Mouse (Mus musculus): ENCODE results near the gene Strip1. TPM values are rescaled to one million over a fixed set of nuclear protein-coding genes. Genes with fewer than 3 reads are reported as not detected.
A peak's percentile ranks its signal among the peaks of the same experiment; 100 is the strongest.

Gene Strip1
- polyA plus RNA-seq, 1 experiment from 2014 or later = 131 TPM

DNA sequence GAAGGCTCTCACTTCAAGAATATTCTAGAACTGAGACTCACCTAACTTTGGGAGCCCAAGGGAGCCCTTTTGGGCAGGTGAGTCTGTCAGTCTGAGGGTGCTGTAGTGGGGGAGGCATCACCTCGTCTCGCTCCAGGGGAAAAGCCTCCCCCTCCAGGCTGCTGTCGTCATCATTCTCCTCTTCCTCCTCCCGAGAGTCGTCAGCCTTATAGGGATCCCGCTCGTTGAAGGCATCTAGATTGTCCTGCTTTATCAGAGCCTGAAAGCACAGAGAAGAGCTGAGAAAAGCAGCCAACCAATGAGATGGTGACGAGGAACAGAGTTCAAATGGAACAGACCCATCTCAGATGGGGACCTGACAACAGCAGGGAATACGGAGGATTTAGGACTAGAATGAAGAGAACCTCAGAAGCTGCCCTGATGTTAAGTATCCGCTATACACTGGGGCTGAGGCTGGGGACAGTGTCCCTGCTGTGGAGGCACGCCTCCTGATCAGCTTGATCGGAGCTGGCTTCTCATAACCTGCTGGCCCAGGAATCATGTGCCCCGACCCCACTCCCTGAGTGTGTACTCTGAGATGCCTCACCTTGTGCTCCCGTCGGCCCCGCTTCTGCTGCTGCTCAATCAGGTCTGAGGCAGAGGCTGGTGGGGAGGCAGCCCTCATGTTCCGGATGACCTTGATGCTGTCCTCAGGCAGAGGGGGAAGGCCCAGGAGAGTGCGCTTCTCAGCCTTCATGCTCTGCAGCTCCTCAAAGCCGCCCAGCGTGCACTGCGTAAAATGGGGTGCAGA lies 10.0 kb downstream of the Strip1 start:
- Histone ChIP-seq H3K4me1 (ENCODE audit: control insufficient read depth, insufficient read depth, low read depth, low read length) (no peaks in the 10 kb centered on the region), H3K9me3 (ENCODE audit: control insufficient read depth, low read length) (no peaks in the 10 kb centered on the region), H3K9ac (ENCODE audit: low read depth, low read length) (no peak overlapping the region), H3K4me3 (ENCODE audit: low read length) (no peak overlapping the region), H3K4me2 (ENCODE audit: low read length) (no peak overlapping the region), H3K27me3 (replicated peaks; ENCODE audit: control insufficient read depth, insufficient read depth, low read length) (no peaks in the 10 kb centered on the region), H3K27ac (ENCODE audit: low read depth, low read length) (no peak overlapping the region), H3K36me3 (ENCODE audit: control insufficient read depth, insufficient read depth, low read length) (peaks cover 80% of the 10 kb centered on the region)
- 89% methylated on average over 21 of the region's 21 CpGs for WGBS
- no peak for ATAC-seq

DNA sequence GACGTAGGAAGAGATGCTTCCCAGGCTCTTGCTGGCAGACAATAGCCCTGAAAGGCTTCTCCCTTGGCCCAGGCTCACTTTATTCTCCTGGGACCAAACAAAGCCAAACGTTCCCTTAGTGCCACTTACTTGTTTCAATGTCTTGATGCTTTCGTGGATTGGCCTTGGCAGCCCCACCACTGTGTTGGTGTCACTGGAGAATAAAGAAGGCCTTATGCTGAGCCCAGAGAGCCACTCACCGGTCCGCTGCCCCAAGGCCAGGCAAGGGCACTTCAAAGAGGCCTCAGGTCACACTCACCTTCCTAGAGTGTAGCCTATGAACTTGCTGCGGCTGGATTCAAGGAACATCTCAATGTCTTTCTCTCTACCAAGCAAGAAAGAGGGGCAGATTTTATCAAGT lies 11.6 kb downstream of the Strip1 start:
- no peak for ATAC-seq
- WGBS = 81% methylated on average over 6 of the region's 6 CpGs

DNA sequence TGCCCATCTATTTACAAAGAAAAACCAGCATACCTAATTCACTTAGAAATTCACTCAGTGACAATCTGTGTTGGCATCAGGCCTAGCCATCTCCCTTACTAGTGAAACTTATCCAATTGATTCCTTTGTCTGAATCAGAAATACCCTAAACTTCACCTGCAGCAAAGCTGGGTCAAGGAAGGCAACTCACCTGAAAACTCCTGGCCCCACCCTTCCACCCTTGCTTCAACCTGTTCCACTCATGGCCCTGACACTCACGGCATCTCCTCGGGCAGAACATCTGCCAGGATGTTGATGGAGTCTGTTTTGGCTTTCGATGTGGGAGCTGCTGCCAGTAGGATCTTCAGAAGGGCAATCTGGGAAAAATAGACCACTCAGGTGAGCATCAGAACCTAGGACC lies 13.7 kb downstream of the Strip1 start:
- no peak overlapping the region for H3K4me3 ChIP-seq (ENCODE audit: low read length)
- no peaks in the 10 kb centered on the region for H3K4me1 ChIP-seq (ENCODE audit: control insufficient read depth, insufficient read depth, low read depth, low read length)
- no peak overlapping the region for H3K9ac ChIP-seq (ENCODE audit: low read depth, low read length)
- H3K36me3 ChIP-seq (ENCODE audit: control insufficient read depth, insufficient read depth, low read length) = peaks cover 81% of the 10 kb centered on the region
- no peaks in the 10 kb centered on the region for H3K27me3 ChIP-seq (replicated peaks; ENCODE audit: control insufficient read depth, insufficient read depth, low read length)
- H3K27ac ChIP-seq (ENCODE audit: low read depth, low read length) = no peak overlapping the region
- ATAC-seq = no peak
- H3K4me2 ChIP-seq (ENCODE audit: low read length) = no peak overlapping the region
- H3K9me3 ChIP-seq (ENCODE audit: control insufficient read depth, low read length) = no peaks in the 10 kb centered on the region
- 100% methylated on average over 3 of the region's 3 CpGs for WGBS

More for the DNA sequence above, 11.6 kb downstream of the Strip1 start:
- Histone ChIP-seq H3K27ac (ENCODE audit: low read depth, low read length) (no peak overlapping the region), H3K4me1 (ENCODE audit: control insufficient read depth, insufficient read depth, low read depth, low read length) (no peaks in the 10 kb centered on the region), H3K4me2 (ENCODE audit: low read length) (no peak overlapping the region), H3K9ac (ENCODE audit: low read depth, low read length) (no peak overlapping the region), H3K36me3 (ENCODE audit: control insufficient read depth, insufficient read depth, low read length) (peaks cover 79% of the 10 kb centered on the region), H3K9me3 (ENCODE audit: control insufficient read depth, low read length) (no peaks in the 10 kb centered on the region), H3K27me3 (replicated peaks; ENCODE audit: control insufficient read depth, insufficient read depth, low read length) (no peaks in the 10 kb centered on the region), H3K4me3 (ENCODE audit: low read length) (no peak overlapping the region)

- ATAC-seq = peak; percentile 49
- no peak overlapping the region for H3K4me3 ChIP-seq (ENCODE audit: low read length)
- H3K27me3 ChIP-seq (replicated peaks; ENCODE audit: control insufficient read depth, insufficient read depth, low read length) = no peaks in the 10 kb centered on the region
- no peaks in the 10 kb centered on the region for H3K9me3 ChIP-seq (ENCODE audit: control insufficient read depth, low read length)
- WGBS = 89% methylated on average over 11 of the region's 11 CpGs
- no peak overlapping the region for H3K9ac ChIP-seq (ENCODE audit: low read depth, low read length)
- peaks cover 55% of the 10 kb centered on the region for H3K36me3 ChIP-seq (ENCODE audit: control insufficient read depth, insufficient read depth, low read length)
- H3K4me1 ChIP-seq (ENCODE audit: control insufficient read depth, insufficient read depth, low read depth, low read length) = no peaks in the 10 kb centered on the region
- H3K4me2 ChIP-seq (ENCODE audit: low read length) = no peak overlapping the region
- no peak overlapping the region for H3K27ac ChIP-seq (ENCODE audit: low read depth, low read length)
Measured at GRCm38 (mm10) chr3:107612902-107613525, 18.5 kb downstream of the Strip1 start.

DNA sequence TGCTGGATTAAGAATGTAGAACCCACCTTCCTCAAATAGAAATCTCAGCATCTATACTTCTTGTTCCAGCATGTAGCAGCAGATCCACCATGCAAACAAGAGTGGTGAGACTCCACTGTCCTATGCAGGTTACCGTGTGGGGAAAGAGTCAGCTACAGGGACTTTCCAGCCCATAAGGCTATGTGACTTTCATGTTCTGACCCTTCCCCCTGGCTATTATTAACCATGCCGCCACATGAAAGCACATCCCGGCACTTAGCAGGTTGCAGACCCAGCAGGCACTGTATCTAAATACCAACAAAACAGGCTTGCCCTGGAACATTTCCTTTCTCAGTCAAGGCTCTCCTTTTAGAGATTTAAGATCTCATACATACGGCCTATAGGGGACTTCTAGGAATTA lies 20.1 kb downstream of the Strip1 start:
- no peak overlapping the region for H3K4me3 ChIP-seq (ENCODE audit: low read length)
- no peak for ATAC-seq
- H3K4me2 ChIP-seq (ENCODE audit: low read length) = no peak overlapping the region
- no peak overlapping the region for H3K9ac ChIP-seq (ENCODE audit: low read depth, low read length)
- WGBS = 68% methylated on average over 4 of the region's 4 CpGs
- H3K27me3 ChIP-seq (replicated peaks; ENCODE audit: control insufficient read depth, insufficient read depth, low read length) = no peaks in the 10 kb centered on the region
- H3K36me3 ChIP-seq (ENCODE audit: control insufficient read depth, insufficient read depth, low read length) = peaks cover 39% of the 10 kb centered on the region
- no peaks in the 10 kb centered on the region for H3K9me3 ChIP-seq (ENCODE audit: control insufficient read depth, low read length)
- no peak overlapping the region for H3K27ac ChIP-seq (ENCODE audit: low read depth, low read length)
- H3K4me1 ChIP-seq (ENCODE audit: control insufficient read depth, insufficient read depth, low read depth, low read length) = no peaks in the 10 kb centered on the region

- H3K9me3 ChIP-seq (ENCODE audit: control insufficient read depth, low read length) = no peaks in the 10 kb centered on the region
- ATAC-seq = peak; percentile 13; the same call in 1 of the 2 replicates
- H3K4me1 ChIP-seq (ENCODE audit: control insufficient read depth, insufficient read depth, low read depth, low read length) = no peaks in the 10 kb centered on the region
- H3K9ac ChIP-seq (ENCODE audit: low read depth, low read length) = no peak overlapping the region
- no peak overlapping the region for H3K27ac ChIP-seq (ENCODE audit: low read depth, low read length)
- H3K4me2 ChIP-seq (ENCODE audit: low read length) = no peak overlapping the region
- 43% methylated on average over 3 of the region's 3 CpGs for WGBS
- H3K36me3 ChIP-seq (ENCODE audit: control insufficient read depth, insufficient read depth, low read length) = peaks cover 21% of the 10 kb centered on the region
- H3K4me3 ChIP-seq (ENCODE audit: low read length) = no peak overlapping the region
- no peaks in the 10 kb centered on the region for H3K27me3 ChIP-seq (replicated peaks; ENCODE audit: control insufficient read depth, insufficient read depth, low read length)
Measured at GRCm38 (mm10) chr3:107609376-107609775, 22.1 kb downstream of the Strip1 start.

DNA sequence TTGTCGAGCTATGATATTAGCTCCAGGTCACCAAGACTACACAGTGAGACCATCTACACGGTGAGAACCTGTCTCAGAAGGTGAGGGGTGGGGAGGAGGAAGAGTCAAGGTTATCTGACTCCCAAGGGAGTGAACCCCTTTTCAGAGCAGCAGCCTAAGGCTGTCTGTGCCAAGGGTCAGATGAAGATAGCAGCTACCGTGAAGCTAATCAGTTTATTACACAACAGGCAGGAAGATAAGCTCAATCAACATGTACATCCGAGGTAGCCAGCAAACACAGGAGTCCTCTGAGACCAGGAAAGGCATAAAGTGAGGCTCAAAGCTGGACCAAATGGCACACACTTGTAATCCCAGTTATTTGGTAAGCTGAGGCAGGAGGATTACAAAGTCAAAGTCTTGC lies 22.7 kb downstream of the Strip1 start:
- Histone ChIP-seq H3K36me3 (ENCODE audit: control insufficient read depth, insufficient read depth, low read length) (peaks cover 15% of the 10 kb centered on the region), H3K27ac (ENCODE audit: low read depth, low read length) (no peak overlapping the region), H3K4me1 (ENCODE audit: control insufficient read depth, insufficient read depth, low read depth, low read length) (no peaks in the 10 kb centered on the region), H3K4me3 (ENCODE audit: low read length) (no peak overlapping the region), H3K4me2 (ENCODE audit: low read length) (no peak overlapping the region), H3K9me3 (ENCODE audit: control insufficient read depth, low read length) (no peaks in the 10 kb centered on the region), H3K27me3 (replicated peaks; ENCODE audit: control insufficient read depth, insufficient read depth, low read length) (no peaks in the 10 kb centered on the region), H3K9ac (ENCODE audit: low read depth, low read length) (no peak overlapping the region)
- WGBS = 72% methylated on average over 4 of the region's 4 CpGs
- no peak for ATAC-seq

GRCm38 (mm10) chr3:107607221-107607620 lies 24.3 kb downstream of the Strip1 start:
- WGBS = 85% methylated on average over 8 of the region's 8 CpGs
- no peaks in the 10 kb centered on the region for H3K4me1 ChIP-seq (ENCODE audit: control insufficient read depth, insufficient read depth, low read depth, low read length)
- H3K27ac ChIP-seq (ENCODE audit: low read depth, low read length) = no peak overlapping the region
- H3K36me3 ChIP-seq (ENCODE audit: control insufficient read depth, insufficient read depth, low read length) = peaks cover 6% of the 10 kb centered on the region; the same call in 1 of the 2 replicates
- no peak overlapping the region for H3K4me2 ChIP-seq (ENCODE audit: low read length)
- H3K27me3 ChIP-seq (replicated peaks; ENCODE audit: control insufficient read depth, insufficient read depth, low read length) = no peaks in the 10 kb centered on the region
- no peak overlapping the region for H3K4me3 ChIP-seq (ENCODE audit: low read length)
- no peaks in the 10 kb centered on the region for H3K9me3 ChIP-seq (ENCODE audit: control insufficient read depth, low read length)
- ATAC-seq = no peak
- no peak overlapping the region for H3K9ac ChIP-seq (ENCODE audit: low read depth, low read length)

GRCm38 (mm10) chr3:107605304-107605703 lies 26.2 kb downstream of the Strip1 start:
- H3K9ac ChIP-seq (ENCODE audit: low read depth, low read length) = no peak overlapping the region
- 8% methylated on average over 4 of the region's 4 CpGs for WGBS
- H3K27ac ChIP-seq (ENCODE audit: low read depth, low read length) = no peak overlapping the region
- ATAC-seq = no peak
- H3K9me3 ChIP-seq (ENCODE audit: control insufficient read depth, low read length) = no peaks in the 10 kb centered on the region
- H3K4me1 ChIP-seq (ENCODE audit: control insufficient read depth, insufficient read depth, low read depth, low read length) = no peaks in the 10 kb centered on the region
- no peak overlapping the region for H3K4me2 ChIP-seq (ENCODE audit: low read length)
- no peaks in the 10 kb centered on the region for H3K36me3 ChIP-seq (ENCODE audit: control insufficient read depth, insufficient read depth, low read length)
- H3K4me3 ChIP-seq (ENCODE audit: low read length) = no peak overlapping the region
- peaks cover 3% of the 10 kb centered on the region for H3K27me3 ChIP-seq (replicated peaks; ENCODE audit: control insufficient read depth, insufficient read depth, low read length)

Measured in hindbrain, embryonic 16.5 days (tissue).